Mouse (Mus musculus) small intestine, adult 2 months (tissue): ENCODE results near the gene Rab5if. TPM values are rescaled to one million over a fixed set of nuclear protein-coding genes. Genes with fewer than 3 reads are reported as not detected.
A peak's percentile ranks its signal among the peaks of the same experiment; 100 is the strongest.
"Not testable (repeated sequence)": the region's sequence is repeated elsewhere in the genome, so short reads cannot be mapped to it uniquely, and the experiment has no call there.

Experiments
- H3K27ac ChIP-seq: fragments of 200-500 bp; 2 replicates; pipeline ENCODE4 v1.5.1; 2012; ENCODE audit warnings: low read depth, low read length, control low read depth, inconsistent platforms; ENCODE audit not compliant: insufficient read depth
- H3K27me3 ChIP-seq: fragments of 200-500 bp; 2 replicates; pipeline ENCODE4 v1.6.1; 2012; ENCODE audit warnings: mild to moderate bottlenecking, moderate library complexity, low read length, inconsistent platforms; ENCODE audit not compliant: control insufficient read depth, insufficient read depth
- H3K36me3 ChIP-seq: fragments of 200-500 bp; 2 replicates; pipeline ENCODE4 v1.6.1; 2012; ENCODE audit warnings: mild to moderate bottlenecking, low read length, control low read depth, inconsistent platforms; ENCODE audit not compliant: control insufficient read depth, insufficient read depth
- H3K4me1 ChIP-seq: fragments of 200-500 bp; 2 replicates; pipeline ENCODE4 v1.6.1; 2012; ENCODE audit warnings: low read length, inconsistent platforms, mixed read lengths; ENCODE audit not compliant: control insufficient read depth, insufficient read depth, insufficient read length
- H3K4me3 ChIP-seq: fragments of 200-500 bp; 2 replicates; pipeline ENCODE4 v1.5.1; 2012; ENCODE audit warnings: low read depth, mild to moderate bottlenecking, control low read depth, inconsistent platforms, low read length, moderate library complexity
- CTCF ChIP-seq: fragments of 200-500 bp; IDR thresholded peaks from 2 replicates; pipeline ENCODE4 v1.5.1; 2012; ENCODE audit warnings: low read depth, mild to moderate bottlenecking, control low read depth, inconsistent platforms, low read length, moderate library complexity, mixed read lengths; ENCODE audit not compliant: insufficient replicate concordance, insufficient read length; ENCODE audit errors: extremely low read depth
- POLR2A ChIP-seq: fragments of 200-500 bp; IDR thresholded peaks from 2 replicates; pipeline ENCODE4 v1.6.1; 2012; ENCODE audit warnings: low read depth, mild to moderate bottlenecking, control low read depth, inconsistent platforms, low read length, moderate library complexity
- WGBS: fragments of 180-500 bp; shearing (Covaris S2); methylation state at CpG from one replicate; pipeline ENCODE4 v1.1.7; 2018; 5-methylcytosine and 5-hydroxymethylcytosine counted together
- polyA plus RNA-seq: library from polyadenylated mRNA; depleted of rRNA; stranded (reverse); fragments of >200 nt; gene quantifications from 2 replicates; pipeline ENCODE4 v1.2.3, GENCODE M21; 2012

Gene Rab5if
- polyA plus RNA-seq, 1 experiment, result 105 TPM

GRCm38 (mm10) chr2:156843331-156843730 lies 19.6 kb upstream of the Rab5if start:
- Histone ChIP-seq H3K36me3 (no peaks in the 10 kb centered on the region), H3K27me3 (no peaks in the 10 kb centered on the region; the same call in 1 of the 2 replicates), H3K27ac (no peak overlapping the region), H3K4me1 (peaks cover 11% of the 10 kb centered on the region), H3K4me3 (no peak overlapping the region)
- 46% methylated on average over 10 of the region's 10 CpGs for WGBS
- no peak for TF ChIP-seq CTCF
- no peak for TF ChIP-seq POLR2A

DNA sequence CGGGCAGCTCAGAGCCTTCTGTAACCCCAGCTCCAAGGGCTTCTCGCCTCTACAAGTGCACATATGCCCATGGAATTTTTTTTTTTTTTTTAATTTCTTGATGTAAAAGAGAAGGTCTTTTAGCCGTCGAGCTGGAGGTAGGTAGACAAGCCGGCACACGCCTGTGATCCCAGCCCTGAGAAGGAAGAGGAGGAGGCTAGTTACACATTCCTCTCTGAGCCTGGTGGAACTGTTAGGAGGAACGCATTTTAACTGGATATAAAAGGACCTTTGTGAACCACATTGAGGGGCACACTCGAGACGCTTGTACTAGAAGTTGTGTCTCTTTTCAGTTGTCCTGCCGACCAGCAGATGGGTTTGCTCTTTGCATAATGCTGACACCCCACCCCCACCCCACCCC lies 18.2 kb upstream of the Rab5if start:
- peaks cover 9% of the 10 kb centered on the region for H3K4me1 ChIP-seq
- TF ChIP-seq POLR2A (no peak), CTCF (no peak)
- no peak overlapping the region for H3K4me3 ChIP-seq
- H3K27ac ChIP-seq, result no peak overlapping the region
- H3K36me3 ChIP-seq, result no peaks in the 10 kb centered on the region
- WGBS, result 78% methylated on average over 10 of the region's 10 CpGs
- H3K27me3 ChIP-seq, result no peaks in the 10 kb centered on the region; the same call in 1 of the 2 replicates

DNA sequence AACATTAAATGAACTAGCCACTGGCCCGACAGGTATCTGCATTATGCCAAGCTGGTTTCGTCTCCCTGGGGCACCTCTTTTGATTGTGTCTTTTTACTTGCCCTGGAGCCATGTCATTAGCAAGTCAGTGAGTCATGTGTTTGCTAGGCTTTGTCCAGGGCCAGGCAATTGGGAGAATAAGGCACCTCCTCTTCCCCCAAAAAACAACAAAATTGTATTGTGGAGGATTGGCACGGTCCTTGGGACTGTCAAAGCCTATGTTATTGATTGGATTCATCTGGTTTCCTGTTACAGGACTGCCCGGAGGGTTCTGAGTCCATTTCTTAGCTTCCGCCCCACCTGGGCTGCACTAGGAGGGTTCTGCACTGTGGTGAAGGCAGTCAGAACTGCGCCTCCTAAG lies 15.3 kb upstream of the Rab5if start:
- 84% methylated on average over 6 of the region's 6 CpGs for WGBS

GRCm38 (mm10) chr2:156848526-156849182 lies 14.3 kb upstream of the Rab5if start:
- no peaks in the 10 kb centered on the region for H3K27me3 ChIP-seq

More for the DNA sequence above, 15.3 kb upstream of the Rab5if start:
- Histone ChIP-seq H3K27ac (no peak overlapping the region), H3K36me3 (no peaks in the 10 kb centered on the region), H3K4me3 (no peak overlapping the region), H3K4me1 (no peaks in the 10 kb centered on the region), H3K27me3 (no peaks in the 10 kb centered on the region)
- TF ChIP-seq POLR2A (no peak), CTCF (no peak)

DNA sequence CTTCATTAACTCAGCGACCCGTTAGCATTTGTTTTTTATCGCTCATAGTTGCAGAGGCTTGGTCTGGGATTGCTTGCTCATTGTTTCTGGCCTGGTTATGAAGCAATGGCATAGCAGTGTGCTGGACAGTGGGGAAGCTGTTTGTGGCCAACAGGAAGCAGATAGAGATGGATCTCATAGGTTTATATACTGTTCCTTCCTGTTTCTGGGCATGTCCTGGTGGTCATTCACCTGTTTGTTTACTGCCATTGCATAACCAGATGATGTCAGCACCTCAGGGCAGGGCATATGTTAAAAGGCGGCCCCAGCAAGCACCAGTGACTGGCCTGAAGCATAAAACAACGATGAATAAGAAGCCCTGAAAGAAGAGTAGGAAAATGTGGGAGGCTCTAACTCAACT lies 12.4 kb upstream of the Rab5if start:
- H3K27ac ChIP-seq, result no peak overlapping the region
- H3K4me1 ChIP-seq, result no peaks in the 10 kb centered on the region
- 70% methylated on average over 5 of the region's 5 CpGs for WGBS
- H3K4me3 ChIP-seq, result no peak overlapping the region
- no peaks in the 10 kb centered on the region for H3K27me3 ChIP-seq
- TF ChIP-seq POLR2A (no peak), CTCF (no peak)
- no peaks in the 10 kb centered on the region for H3K36me3 ChIP-seq

More at GRCm38 (mm10) chr2:156848526-156849182, 14.3 kb upstream of the Rab5if start:
- 72% methylated on average over 6 of the region's 6 CpGs for WGBS
- no peak overlapping the region for H3K27ac ChIP-seq
- H3K4me3 ChIP-seq, result no peak overlapping the region
- no peaks in the 10 kb centered on the region for H3K36me3 ChIP-seq
- TF ChIP-seq CTCF (no peak), POLR2A (no peak)
- H3K4me1 ChIP-seq, result no peaks in the 10 kb centered on the region

GRCm38 (mm10) chr2:156853584-156853983 lies 9.3 kb upstream of the Rab5if start:
- WGBS, result 30% methylated on average over 10 of the region's 13 CpGs

GRCm38 (mm10) chr2:156853999-156854771 lies 8.7 kb upstream of the Rab5if start:
- H3K4me3 ChIP-seq, H3K36me3 ChIP-seq, H3K27ac ChIP-seq, H3K27me3 ChIP-seq, H3K4me1 ChIP-seq: not testable (repeated sequence)
- TF ChIP-seq CTCF, result peak; percentile 37; the same call in 1 of the 2 replicates
- WGBS, result 22% methylated on average over 13 of the region's 13 CpGs

More at GRCm38 (mm10) chr2:156853584-156853983, 9.3 kb upstream of the Rab5if start:
- not testable (repeated sequence) for H3K27me3 ChIP-seq, H3K27ac ChIP-seq, H3K4me3 ChIP-seq, H3K4me1 ChIP-seq, H3K36me3 ChIP-seq
